Mouse (Mus musculus): ENCODE data around the gene Adamts14. TPM values are rescaled to one million over a fixed set of nuclear protein-coding genes. Genes with fewer than 3 reads are reported as not detected.

Adamts14 gene
- polyA plus RNA-seq (2014; fragmentation: Illumina TruSeq; extraction: RNeasy Lipid Tissue Mini Kit (QIAGEN cat#74804); ENCODE audit: low read depth, low replicate concordance) = not detected

GRCm38 (mm10) chr10:61273081-61273843, at the start of gene Adamts14:
Gene Adamts14 (minus strand): TSS chr10:61273438.

GRCm38 (mm10) chr10:61297477-61297876, 24.2 kb upstream of the Adamts14 start, which contains the start of gene Prf1:
Gene Prf1 (plus strand): TSS chr10:61297833.

GRCm38 (mm10) chr10:61171654-61172053, 101.6 kb downstream of the Adamts14 start, which contains the start of gene Tbata:
Gene Tbata (plus strand): TSS chr10:61171954.

GRCm38 (mm10) chr10:61147157-61148040, 125.8 kb downstream of the Adamts14 start, which contains the start of gene Sgpl1:
Gene Sgpl1 (minus strand): TSS chr10:61147703.

Other genes starting within 250 kb of the Adamts14 start
- gene Pcbd1, start 184.1 kb downstream of the Adamts14 start, polyA plus RNA-seq (2014; fragmentation: Illumina TruSeq; extraction: RNeasy Lipid Tissue Mini Kit (QIAGEN cat#74804); ENCODE audit: low read depth, low replicate concordance) = 17.4 TPM
- gene Sgpl1, start 125.7 kb downstream of the Adamts14 start, polyA plus RNA-seq (2014; fragmentation: Illumina TruSeq; extraction: RNeasy Lipid Tissue Mini Kit (QIAGEN cat#74804); ENCODE audit: low read depth, low replicate concordance) = 84.1 TPM
- gene Tbata, start 101.5 kb downstream of the Adamts14 start, polyA plus RNA-seq (2014; fragmentation: Illumina TruSeq; extraction: RNeasy Lipid Tissue Mini Kit (QIAGEN cat#74804); ENCODE audit: low read depth, low replicate concordance) = not detected
- not detected for gene Prf1, start 24.4 kb upstream of the Adamts14 start, polyA plus RNA-seq (2014; fragmentation: Illumina TruSeq; extraction: RNeasy Lipid Tissue Mini Kit (QIAGEN cat#74804); ENCODE audit: low read depth, low replicate concordance)
- 1.5 TPM for gene Pald1, start 110.1 kb upstream of the Adamts14 start, polyA plus RNA-seq (2014; fragmentation: Illumina TruSeq; extraction: RNeasy Lipid Tissue Mini Kit (QIAGEN cat#74804); ENCODE audit: low read depth, low replicate concordance)
- gene Nodal, start 144.5 kb upstream of the Adamts14 start, polyA plus RNA-seq (2014; fragmentation: Illumina TruSeq; extraction: RNeasy Lipid Tissue Mini Kit (QIAGEN cat#74804); ENCODE audit: low read depth, low replicate concordance) = not detected
- gene Eif4ebp2, start 179.2 kb upstream of the Adamts14 start, polyA plus RNA-seq (2014; fragmentation: Illumina TruSeq; extraction: RNeasy Lipid Tissue Mini Kit (QIAGEN cat#74804); ENCODE audit: low read depth, low replicate concordance) = 31.4 TPM
- gene Lrrc20, start 202.4 kb upstream of the Adamts14 start, polyA plus RNA-seq (2014; fragmentation: Illumina TruSeq; extraction: RNeasy Lipid Tissue Mini Kit (QIAGEN cat#74804); ENCODE audit: low read depth, low replicate concordance) = 9.4 TPM